Mouse (Mus musculus): ENCODE results near the gene Antxr2. TPM values are rescaled to one million over a fixed set of nuclear protein-coding genes. Genes with fewer than 3 reads are reported as not detected.

Antxr2 gene
- polyA plus RNA-seq, 2 experiments from 2014 or later: 9.1 to 11.8 TPM

GRCm38 (mm10) chr5:97986656-97987294 lies 44.1 kb downstream of the Antxr2 start:
- no peak for ATAC-seq

GRCm38 (mm10) chr5:97983375-97983774 lies 47.5 kb downstream of the Antxr2 start:
- peak; percentile 98 for ATAC-seq

GRCm38 (mm10) chr5:97980472-97980871 lies 50.4 kb downstream of the Antxr2 start:
- ATAC-seq: no peak

GRCm38 (mm10) chr5:97973293-97973692 lies 57.5 kb downstream of the Antxr2 start:
- no peak for ATAC-seq

GRCm38 (mm10) chr5:97972029-97972428 lies 58.8 kb downstream of the Antxr2 start:
- no peak for ATAC-seq

- no peak for ATAC-seq
Measured at GRCm38 (mm10) chr5:97971236-97971635, 59.6 kb downstream of the Antxr2 start.

- ATAC-seq: no peak
Measured at GRCm38 (mm10) chr5:97967044-97967443, 63.8 kb downstream of the Antxr2 start.

GRCm38 (mm10) chr5:97966101-97966500 lies 64.7 kb downstream of the Antxr2 start:
- ATAC-seq: no peak

GRCm38 (mm10) chr5:97964444-97964843 lies 66.4 kb downstream of the Antxr2 start:
- peak; percentile 83 for ATAC-seq

GRCm38 (mm10) chr5:97962512-97962911 lies 68.3 kb downstream of the Antxr2 start:
- no peak for ATAC-seq

GRCm38 (mm10) chr5:97961786-97962185 lies 69.1 kb downstream of the Antxr2 start:
- ATAC-seq: no peak

- no peak for ATAC-seq
Measured at GRCm38 (mm10) chr5:97959651-97960050, 71.2 kb downstream of the Antxr2 start.

- ATAC-seq: no peak
Measured at GRCm38 (mm10) chr5:97959010-97959409, 71.8 kb downstream of the Antxr2 start.

- ATAC-seq: no peak
Measured at GRCm38 (mm10) chr5:97957501-97957900, 73.3 kb downstream of the Antxr2 start.

- ATAC-seq: no peak
Measured at GRCm38 (mm10) chr5:97954193-97954772, 76.6 kb downstream of the Antxr2 start.

- no peak for ATAC-seq
Measured at GRCm38 (mm10) chr5:97953241-97953920, 77.5 kb downstream of the Antxr2 start.

GRCm38 (mm10) chr5:97947261-97947660 lies 83.6 kb downstream of the Antxr2 start:
- ATAC-seq: no peak

GRCm38 (mm10) chr5:97946236-97946635 lies 84.6 kb downstream of the Antxr2 start:
- ATAC-seq: peak; percentile 86

GRCm38 (mm10) chr5:97935140-97936129 lies 95.4 kb downstream of the Antxr2 start:
- ATAC-seq: no peak

- no peak for ATAC-seq
Measured at GRCm38 (mm10) chr5:97917654-97918053, 113.2 kb downstream of the Antxr2 start.

GRCm38 (mm10) chr5:97914890-97915289 lies 116.0 kb downstream of the Antxr2 start:
- no peak for ATAC-seq

GRCm38 (mm10) chr5:97913901-97914300 lies 116.9 kb downstream of the Antxr2 start:
- no peak for ATAC-seq

GRCm38 (mm10) chr5:97907482-97907881 lies 123.4 kb downstream of the Antxr2 start:
- ATAC-seq: no peak

Data from activated CD4-positive, CD25-positive, alpha-beta regulatory T cell, adult 4 months (primary cell).